Mouse (Mus musculus) erythroblast, embryonic 14.5 days (primary cell): ENCODE measurements around the gene Slc22a15.

Experiments used
- GATA1 ChIP-seq: IDR thresholded peaks from 2 replicates; pipeline ENCODE4 v1.6.1; 2012; ENCODE audit warnings: low read length, inconsistent platforms, mixed read lengths
- TAL1 ChIP-seq: IDR thresholded peaks from 3 replicates; pipeline ENCODE4 v1.6.1; 2012; ENCODE audit warnings: low read length, inconsistent platforms, mixed read lengths

GRCm38 (mm10) chr3:101940418-101940817 is 16.2 kb upstream of the Slc22a15 start:
- TF ChIP-seq GATA1 (no peak), TAL1 (no peak)
